Mouse (Mus musculus) left cerebral cortex, postnatal 14 days (tissue): ENCODE data around the gene Rag1. TPM values are rescaled to one million over a fixed set of nuclear protein-coding genes. Genes with fewer than 3 reads are reported as not detected.
A peak's percentile ranks its signal among the peaks of the same experiment; 100 is the strongest.

Experiments used
- DNase-seq, 2 experiments: peaks; one replicate each; pipeline ENCODE4 v3.0.0; 2021 to 2022; ENCODE audit warnings: low spot score in 2 of 2, mixed read lengths in 1 of 2
- intact Hi-C: fragments of 180-260 bp; cut with DNase I; formaldehyde crosslinking; loops from one replicate; pipeline ENCODE4 v1.15.1; 2025
- total RNA-seq, 2 experiments: library from RNA; stranded (reverse); gene quantifications; 2 replicates each; pipeline ENCODE4 v1.2.3; 2021

The Rag1 gene
- total RNA-seq, 2 experiments from 2014 or later: 0.27 to 0.37 TPM

GRCm38 (mm10) chr2:101597186-101597585 is 52.1 kb downstream of the Rag1 start:
- intact Hi-C loops: no loop called here
- DNase-seq: peak; percentile 22 to 23

- no peak for DNase-seq
- intact Hi-C loops: no loop called here
Measured at GRCm38 (mm10) chr2:101594681-101595080, 54.6 kb downstream of the Rag1 start.

- intact Hi-C loops: no loop called here
- no peak for DNase-seq
Measured at GRCm38 (mm10) chr2:101592886-101593285, 56.4 kb downstream of the Rag1 start.

- intact Hi-C loops: no loop called here
- no peak for DNase-seq
Measured at GRCm38 (mm10) chr2:101592023-101592841, 57.1 kb downstream of the Rag1 start.

GRCm38 (mm10) chr2:101591356-101591755 is 57.9 kb downstream of the Rag1 start:
- intact Hi-C loops: no loop called here

More at GRCm38 (mm10) chr2:101591356-101591755, 57.9 kb downstream of the Rag1 start:
- DNase-seq: no peak

Other genes starting within 250 kb of the Rag1 start
- not detected for gene Rag2, start 24.8 kb downstream of the Rag1 start, total RNA-seq
- 10 to 100 TPM; 21.2 to 24.3 TPM for gene B230118H07Rik, start within 50 bp of the Rag1 start, total RNA-seq
- gene Traf6, start 28.9 kb upstream of the Rag1 start, total RNA-seq: 1 to 10 TPM; 9.0 to 9.3 TPM
- gene Prr5l, start 233.5 kb upstream of the Rag1 start, total RNA-seq: 1 to 10 TPM; 2.6 to 4.6 TPM
- 10 to 100 TPM; 39.2 to 42.4 TPM for gene Commd9, start 236.7 kb upstream of the Rag1 start, total RNA-seq